Mouse (Mus musculus) liver, postnatal 0 days (tissue): ENCODE data around the gene Csnk1g2.

Experiments used
- CTCF ChIP-seq: sonication (generic); IDR thresholded peaks from 2 replicates; pipeline ENCODE4 v1.5.1; 2016; ENCODE audit warnings: antibody characterized with exemption, low read depth
- EP300 ChIP-seq: IDR thresholded peaks from 2 replicates; pipeline ENCODE4 v1.6.1; 2016; ENCODE audit warnings: antibody characterized with exemption, low read depth, mild to moderate bottlenecking

DNA sequence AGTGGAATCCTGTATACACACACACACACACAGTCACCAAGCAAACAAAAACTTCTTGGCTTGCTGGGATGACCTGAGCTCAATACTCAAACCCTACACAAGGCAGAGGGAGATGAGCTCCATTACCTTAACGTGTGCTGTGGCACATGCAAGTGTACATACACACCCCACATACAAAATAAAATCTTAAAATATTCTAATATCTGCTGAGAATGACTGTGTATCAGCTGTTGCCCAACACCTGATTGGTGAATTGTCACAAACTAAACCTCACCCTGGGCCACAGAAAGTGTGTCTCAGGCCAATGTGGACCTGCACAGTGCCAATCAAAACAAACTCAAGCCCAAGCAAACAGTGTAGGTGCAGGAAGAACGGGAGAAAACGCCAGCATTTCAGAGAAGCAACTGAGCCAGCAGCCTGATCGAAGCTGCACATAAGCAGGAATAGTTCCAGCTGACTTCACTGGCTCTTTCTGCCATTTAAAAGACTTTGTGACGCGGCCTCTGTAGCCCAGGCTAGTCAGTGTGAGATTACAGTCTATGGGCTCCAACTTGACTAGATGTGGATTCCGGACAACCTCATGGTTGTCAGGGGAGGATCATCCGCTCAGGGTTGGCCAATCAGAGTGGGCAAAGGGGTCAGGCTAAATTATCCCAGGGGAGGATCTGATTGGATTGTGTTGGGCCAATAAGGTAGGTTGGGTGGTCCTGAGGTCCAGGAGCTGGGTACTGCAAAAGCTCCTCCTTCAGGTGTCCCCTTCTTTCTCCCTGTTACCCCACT is 3.0 kb upstream of the Csnk1g2 start:
- no peak for TF ChIP-seq EP300
- TF ChIP-seq CTCF = no peak
